Mouse (Mus musculus) kidney, embryonic 16.5 days (tissue): Measurements from ENCODE around the gene Ldhd. TPM values are rescaled to one million over a fixed set of nuclear protein-coding genes. Genes with fewer than 3 reads are reported as not detected.

ENCODE experiments used
- ATAC-seq: fragments of 200-750 bp; cut with Nextera tagmentation; 2 replicates; pipeline ENCODE4 v1.8.0; 2017; ENCODE audit warnings: moderate TSS enrichment; ENCODE audit not compliant: low FRiP score, low TSS enrichment
- H3K27ac ChIP-seq: fragments of 300-500 bp; sonication (generic); 2 replicates; pipeline ENCODE4 v1.5.1; 2014; ENCODE audit warnings: low read length
- H3K27me3 ChIP-seq: fragments of 300-500 bp; sonication (generic); 2 replicates; pipeline ENCODE4 v1.6.1; 2014; ENCODE audit warnings: low read length, control low read depth, mixed read lengths; ENCODE audit not compliant: insufficient read depth
- H3K36me3 ChIP-seq: fragments of 300-500 bp; sonication (generic); 2 replicates; pipeline ENCODE4 v1.6.1; 2014; ENCODE audit warnings: low read length, control low read depth, mixed read lengths; ENCODE audit not compliant: insufficient read depth
- H3K4me1 ChIP-seq: fragments of 300-500 bp; sonication (generic); 2 replicates; pipeline ENCODE4 v1.6.1; 2014; ENCODE audit warnings: low read length, control low read depth, mixed read lengths; ENCODE audit not compliant: insufficient read depth
- H3K4me2 ChIP-seq: fragments of 300-500 bp; sonication (generic); replicated peaks from 2 replicates; pipeline ENCODE4 v1.6.1; 2014; ENCODE audit warnings: low read depth, low read length
- H3K4me3 ChIP-seq: fragments of 300-500 bp; sonication (generic); 2 replicates; pipeline ENCODE4 v1.5.1; 2014; ENCODE audit warnings: mild to moderate bottlenecking, low read length
- H3K9ac ChIP-seq: fragments of 300-500 bp; sonication (generic); replicated peaks from 2 replicates; pipeline ENCODE4 v1.6.1; 2014; ENCODE audit warnings: low read length
- H3K9me3 ChIP-seq: fragments of 300-500 bp; sonication (generic); 2 replicates; pipeline ENCODE4 v1.6.1; 2016; ENCODE audit warnings: low read length, control low read depth
- WGBS: fragments of 180-500 bp; shearing (Covaris S2); extraction: QIAGEN DNeasy Blood & Tissue Kit; methylation state at CpG from one replicate; pipeline ENCODE4 v1.1.7; 2014; 5-methylcytosine and 5-hydroxymethylcytosine counted together
- polyA plus RNA-seq: library from polyadenylated mRNA; unstranded; fragments of >200 nt; fragmentation: Nextera tagmentation; extraction: Ambion mirVana; gene quantifications from 2 replicates; pipeline ENCODE4 v1.2.1, GENCODE M21; 2015

Ldhd gene
- polyA plus RNA-seq, 1 experiment from 2014 or later: 2.8 TPM

DNA sequence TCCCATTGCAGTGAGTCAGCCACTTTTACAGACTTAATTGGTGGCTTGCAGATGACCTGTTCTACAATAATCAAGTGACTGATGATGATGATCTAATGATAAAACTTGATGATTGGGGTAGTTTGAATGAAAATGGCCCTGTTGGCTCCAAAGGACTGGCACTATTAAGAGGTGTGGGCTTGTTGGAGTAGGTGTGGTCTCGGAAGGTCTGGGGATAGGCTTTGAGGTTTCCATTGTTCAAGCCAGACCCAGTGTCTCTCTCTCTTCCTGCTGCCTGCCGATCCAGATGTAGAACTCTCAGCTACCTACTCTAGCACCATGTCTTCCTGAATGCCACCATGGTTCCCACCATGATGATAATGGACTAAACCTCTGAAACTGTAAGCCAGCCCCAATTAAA lies 41.8 kb downstream of the Ldhd start:
- no peak overlapping the region for H3K4me2 ChIP-seq
- 81% methylated on average over 2 of the region's 2 CpGs for WGBS
- no peaks in the 10 kb centered on the region for H3K27me3 ChIP-seq
- H3K9me3 ChIP-seq: no peaks in the 10 kb centered on the region
- ATAC-seq: no peak
- no peak overlapping the region for H3K9ac ChIP-seq
- H3K4me1 ChIP-seq: peaks cover 9% of the 10 kb centered on the region; the same call in 1 of the 2 replicates
- H3K27ac ChIP-seq: no peak overlapping the region
- no peaks in the 10 kb centered on the region for H3K36me3 ChIP-seq
- H3K4me3 ChIP-seq: no peak overlapping the region

DNA sequence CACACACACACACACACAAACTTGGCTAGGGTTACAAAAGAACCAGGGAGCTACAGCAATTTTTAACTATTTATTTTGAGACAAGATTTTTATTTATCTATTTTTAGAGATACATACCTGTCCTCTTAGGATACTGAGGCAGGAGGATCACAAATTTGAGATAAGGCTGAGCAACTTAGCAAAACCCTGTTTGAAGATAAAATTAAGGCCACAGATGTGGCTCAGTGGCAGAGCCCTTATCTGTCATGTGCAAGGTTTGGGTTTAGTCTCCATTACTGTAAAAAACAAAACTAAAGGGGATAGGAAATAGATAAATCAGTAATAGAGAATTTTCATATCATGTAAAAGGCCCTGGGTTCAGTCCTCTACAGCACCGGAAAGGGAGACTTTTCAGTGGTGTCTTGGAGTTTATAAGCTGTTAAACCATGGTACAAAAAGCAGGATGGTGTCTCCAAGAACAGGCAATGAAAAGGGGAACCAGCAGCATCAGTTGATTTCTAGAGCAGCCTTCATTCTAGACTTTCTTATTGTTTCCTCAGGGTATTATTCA lies 42.6 kb downstream of the Ldhd start:
- H3K4me1 ChIP-seq: peaks cover 3% of the 10 kb centered on the region; the same call in 1 of the 2 replicates
- H3K9me3 ChIP-seq: no peaks in the 10 kb centered on the region
- H3K36me3 ChIP-seq: no peaks in the 10 kb centered on the region
- H3K27me3 ChIP-seq: no peaks in the 10 kb centered on the region
- no peak for ATAC-seq
- H3K9ac ChIP-seq: no peak overlapping the region
- 79% methylated on average over 1 of the region's 1 CpGs for WGBS
- no peak overlapping the region for H3K4me3 ChIP-seq
- no peak overlapping the region for H3K27ac ChIP-seq
- H3K4me2 ChIP-seq: no peak overlapping the region

DNA sequence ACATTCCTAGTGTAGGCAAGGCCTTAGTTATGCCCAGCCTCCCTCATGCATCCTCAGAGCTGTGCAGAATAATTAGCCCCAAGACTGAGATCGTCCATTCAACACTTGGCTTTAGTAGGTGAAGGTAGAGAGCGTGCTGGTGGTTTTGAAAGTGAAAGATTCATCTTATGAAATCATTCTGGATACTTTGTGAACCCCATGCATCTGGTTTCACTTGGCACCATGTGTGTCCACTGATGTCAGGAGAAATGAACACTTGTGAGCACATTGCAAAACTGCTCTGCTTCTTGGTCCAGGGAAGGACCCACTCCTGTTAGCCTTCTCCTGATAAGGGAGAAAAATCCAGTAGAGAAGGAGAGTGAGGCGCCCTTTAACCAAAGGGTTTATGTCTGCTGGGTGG lies 45.2 kb downstream of the Ldhd start:
- ATAC-seq: no peak
- no peak overlapping the region for H3K4me2 ChIP-seq
- no peaks in the 10 kb centered on the region for H3K4me1 ChIP-seq
- no peak overlapping the region for H3K4me3 ChIP-seq
- no peak overlapping the region for H3K9ac ChIP-seq
- WGBS: 92% methylated on average over 3 of the region's 3 CpGs
- H3K27me3 ChIP-seq: no peaks in the 10 kb centered on the region
- no peak overlapping the region for H3K27ac ChIP-seq
- H3K36me3 ChIP-seq: no peaks in the 10 kb centered on the region
- no peaks in the 10 kb centered on the region for H3K9me3 ChIP-seq

- H3K27me3 ChIP-seq: no peaks in the 10 kb centered on the region
- no peak overlapping the region for H3K4me3 ChIP-seq
- H3K4me2 ChIP-seq: no peak overlapping the region
- H3K9ac ChIP-seq: no peak overlapping the region
- H3K27ac ChIP-seq: no peak overlapping the region
- H3K36me3 ChIP-seq: no peaks in the 10 kb centered on the region
- no peak for ATAC-seq
- no peaks in the 10 kb centered on the region for H3K9me3 ChIP-seq
- H3K4me1 ChIP-seq: no peaks in the 10 kb centered on the region
- WGBS: 54% methylated on average over 3 of the region's 3 CpGs
Measured at GRCm38 (mm10) chr8:111582386-111582785, 47.8 kb downstream of the Ldhd start.

- Histone ChIP-seq H3K9ac (no peak overlapping the region), H3K27ac (no peak overlapping the region), H3K27me3 (no peaks in the 10 kb centered on the region), H3K9me3 (no peaks in the 10 kb centered on the region), H3K4me1 (peaks cover 13% of the 10 kb centered on the region), H3K4me3 (no peak overlapping the region), H3K36me3 (no peaks in the 10 kb centered on the region), H3K4me2 (no peak overlapping the region)
- no peak for ATAC-seq
- WGBS: 80% methylated on average over 3 of the region's 3 CpGs
Measured at GRCm38 (mm10) chr8:111580306-111580705, 49.9 kb downstream of the Ldhd start.

DNA sequence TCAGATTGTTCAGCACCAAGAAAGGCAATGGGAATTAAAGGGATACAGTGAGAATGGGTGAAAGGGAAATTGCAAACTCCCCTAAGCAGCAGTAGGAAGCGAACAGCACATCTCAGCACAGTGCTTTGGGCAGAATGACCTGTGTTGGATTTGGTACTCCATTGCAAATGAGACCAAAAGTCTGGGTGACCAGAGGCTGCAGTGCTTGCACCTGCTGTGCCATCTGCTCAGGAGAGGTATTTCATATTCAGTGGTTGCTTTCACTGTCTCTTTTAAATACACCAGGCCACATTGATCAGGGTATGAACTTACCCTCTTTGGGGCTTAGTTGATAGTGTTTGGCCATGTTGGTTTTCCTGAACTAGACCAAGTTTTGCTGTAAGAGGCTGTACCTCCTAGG lies 50.9 kb downstream of the Ldhd start:
- no peak overlapping the region for H3K27ac ChIP-seq
- ATAC-seq: no peak
- peaks cover 13% of the 10 kb centered on the region for H3K4me1 ChIP-seq
- no peaks in the 10 kb centered on the region for H3K36me3 ChIP-seq
- H3K4me3 ChIP-seq: no peak overlapping the region
- H3K27me3 ChIP-seq: no peaks in the 10 kb centered on the region
- WGBS: 100% methylated on average over 1 of the region's 1 CpGs
- H3K4me2 ChIP-seq: no peak overlapping the region
- H3K9me3 ChIP-seq: no peaks in the 10 kb centered on the region
- H3K9ac ChIP-seq: no peak overlapping the region; the same call in 1 of the 2 replicates

DNA sequence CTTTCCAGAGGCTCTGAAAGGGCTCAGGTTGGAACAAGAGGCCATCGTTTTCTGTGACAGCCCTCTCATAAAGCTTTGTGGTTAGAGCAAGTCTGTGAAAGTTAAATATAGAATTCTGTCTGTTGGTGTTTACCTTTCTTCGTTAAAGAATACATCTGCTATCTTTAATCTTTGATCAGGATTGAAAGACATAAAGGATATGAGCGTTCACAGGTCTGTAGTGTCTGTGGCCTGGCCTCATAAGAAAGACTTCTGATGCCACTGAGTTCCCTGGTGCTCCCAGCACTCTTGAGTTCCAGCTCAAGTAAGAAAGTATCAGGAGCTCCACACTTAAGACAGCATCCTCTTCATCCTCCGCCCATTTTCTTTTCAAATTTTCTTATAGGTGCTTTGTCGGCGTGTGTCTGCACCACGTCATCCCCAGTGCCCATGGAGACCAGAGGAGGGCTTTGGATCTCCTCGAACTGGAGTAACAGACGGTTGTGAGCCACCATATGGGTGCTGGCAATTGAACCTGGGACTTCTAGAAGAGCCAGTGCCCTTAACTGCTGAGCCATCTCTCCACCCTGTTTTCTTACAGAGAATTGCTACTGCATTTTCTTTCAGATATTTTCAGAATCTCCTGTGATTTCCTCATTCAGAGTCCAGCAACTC lies 52.2 kb downstream of the Ldhd start:
- peaks cover 13% of the 10 kb centered on the region for H3K4me1 ChIP-seq
- 84% methylated on average over 9 of the region's 9 CpGs for WGBS
- no peak overlapping the region for H3K4me2 ChIP-seq
- no peak overlapping the region for H3K9ac ChIP-seq
- no peaks in the 10 kb centered on the region for H3K27me3 ChIP-seq
- H3K4me3 ChIP-seq: no peak overlapping the region
- H3K9me3 ChIP-seq: no peaks in the 10 kb centered on the region
- no peak overlapping the region for H3K27ac ChIP-seq
- ATAC-seq: no peak
- H3K36me3 ChIP-seq: no peaks in the 10 kb centered on the region

GRCm38 (mm10) chr8:111576501-111576900 lies 53.7 kb downstream of the Ldhd start:
- Histone ChIP-seq H3K27ac (no peak overlapping the region; the same call in 1 of the 2 replicates), H3K36me3 (no peaks in the 10 kb centered on the region), H3K4me3 (no peak overlapping the region), H3K4me1 (peaks cover 25% of the 10 kb centered on the region), H3K9ac (no peak overlapping the region), H3K9me3 (no peaks in the 10 kb centered on the region), H3K4me2 (no peak overlapping the region), H3K27me3 (no peaks in the 10 kb centered on the region)
- ATAC-seq: no peak

GRCm38 (mm10) chr8:111575492-111575891 lies 54.7 kb downstream of the Ldhd start:
- no peak for ATAC-seq

DNA sequence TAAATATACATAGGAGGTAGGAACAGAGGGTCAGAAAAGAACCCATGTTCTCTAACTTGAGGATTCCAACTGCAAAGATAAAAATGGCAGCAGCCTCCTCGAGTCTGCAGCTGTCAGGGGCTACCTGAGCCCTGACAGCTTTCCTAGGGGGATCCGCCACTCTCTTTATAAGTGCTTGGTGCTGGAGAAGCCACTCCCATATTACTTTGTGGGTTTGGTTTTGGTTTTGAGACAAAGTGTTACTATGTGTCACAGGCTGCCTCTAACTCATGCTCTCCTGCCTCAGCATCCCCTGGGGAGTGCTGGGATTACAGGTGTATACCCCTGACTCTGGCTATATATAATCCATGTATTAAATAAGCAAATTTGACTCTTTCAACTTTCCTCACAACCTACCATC lies 56.2 kb downstream of the Ldhd start:
- Histone ChIP-seq H3K4me2 (no peak overlapping the region), H3K27me3 (no peaks in the 10 kb centered on the region), H3K36me3 (no peaks in the 10 kb centered on the region), H3K4me3 (no peak overlapping the region), H3K4me1 (peaks cover 26% of the 10 kb centered on the region), H3K27ac (no peak overlapping the region), H3K9ac (no peak overlapping the region), H3K9me3 (no peaks in the 10 kb centered on the region)
- ATAC-seq: no peak
- whole genome bisulfite sequencing: 75% methylated on average over 2 of the region's 2 CpGs

More at GRCm38 (mm10) chr8:111575492-111575891, 54.7 kb downstream of the Ldhd start:
- H3K9me3 ChIP-seq: no peaks in the 10 kb centered on the region
- 94% methylated on average over 4 of the region's 4 CpGs for WGBS
- no peak overlapping the region for H3K4me2 ChIP-seq
- no peak overlapping the region for H3K4me3 ChIP-seq
- no peak overlapping the region for H3K9ac ChIP-seq
- no peak overlapping the region for H3K27ac ChIP-seq
- peaks cover 26% of the 10 kb centered on the region for H3K4me1 ChIP-seq
- H3K36me3 ChIP-seq: no peaks in the 10 kb centered on the region
- H3K27me3 ChIP-seq: no peaks in the 10 kb centered on the region
